Mouse (Mus musculus) megakaryocyte-erythroid progenitor cell, adult 5-6 weeks (primary cell): Measurements from ENCODE around the gene Znrf4. TPM values are rescaled to one million over a fixed set of nuclear protein-coding genes. Genes with fewer than 3 reads are reported as not detected.
A peak's percentile ranks its signal among the peaks of the same experiment; 100 is the strongest.

Source experiments
- ATAC-seq: replicated peaks from 2 replicates; pipeline ENCODE4 v1.8.0; 2016; ENCODE audit warnings: mild to moderate bottlenecking, inconsistent platforms; ENCODE audit not compliant: severe bottlenecking, poor library complexity, low FRiP score, low TSS enrichment
- total RNA-seq, 2 experiments: library from RNA; stranded (forward) in 1 of 2; stranded (reverse) in 1 of 2; fragments of 200-1000, 215-1000 nt in 1 of 2; fragments of >200 nt in 1 of 2; fragmentation: Nextera tagmentation in 1 of 2; gene quantifications; 2 replicates each; pipeline ENCODE4 v1.2.3; 2014 to 2017

Znrf4 gene
- total RNA-seq, 2 experiments from 2014 or later = not detected

- ATAC-seq = no peak
These were observed 25.7 kb upstream of the Znrf4 start for GRCm38 (mm10) chr17:56537912-56538311.

- no peak for ATAC-seq
These were observed 24.6 kb upstream of the Znrf4 start for GRCm38 (mm10) chr17:56536874-56537273.

- ATAC-seq = no peak
These were observed 24.0 kb upstream of the Znrf4 start for GRCm38 (mm10) chr17:56536192-56536591.

GRCm38 (mm10) chr17:56524943-56525342, 12.7 kb upstream of the Znrf4 start:
- ATAC-seq = no peak

GRCm38 (mm10) chr17:56522744-56523143, 10.5 kb upstream of the Znrf4 start:
- ATAC-seq = no peak

- ATAC-seq = no peak
These were observed 3.6 kb upstream of the Znrf4 start for GRCm38 (mm10) chr17:56515690-56516410.

- no peak for ATAC-seq
These were observed 2.7 kb upstream of the Znrf4 start for GRCm38 (mm10) chr17:56514916-56515315.

- ATAC-seq = no peak
These were observed 2.1 kb upstream of the Znrf4 start for GRCm38 (mm10) chr17:56514330-56514729.

GRCm38 (mm10) chr17:56511707-56512090, 532 bp downstream of the Znrf4 start:
- no peak for ATAC-seq

- no peak for ATAC-seq
These were observed 1.1 kb downstream of the Znrf4 start for GRCm38 (mm10) chr17:56510970-56511706.

- no peak for ATAC-seq
These were observed 1.7 kb downstream of the Znrf4 start for GRCm38 (mm10) chr17:56510473-56510969.

GRCm38 (mm10) chr17:56509707-56510472, 2.3 kb downstream of the Znrf4 start:
- no peak for ATAC-seq

GRCm38 (mm10) chr17:56509021-56509640, 3.1 kb downstream of the Znrf4 start:
- no peak for ATAC-seq

GRCm38 (mm10) chr17:56507161-56508068, 4.8 kb downstream of the Znrf4 start:
- peak; percentile 97 for ATAC-seq

- ATAC-seq = no peak
These were observed 5.7 kb downstream of the Znrf4 start for GRCm38 (mm10) chr17:56506417-56507065.

- no peak for ATAC-seq
These were observed 6.8 kb downstream of the Znrf4 start for GRCm38 (mm10) chr17:56505401-56505800.

GRCm38 (mm10) chr17:56502526-56502925, 9.7 kb downstream of the Znrf4 start:
- ATAC-seq = no peak
